Mouse (Mus musculus) forebrain, embryonic 10.5 days (tissue): ENCODE results near the gene Rbks. TPM values are rescaled to one million over a fixed set of nuclear protein-coding genes. Genes with fewer than 3 reads are reported as not detected.
"Not testable (repeated sequence)": the region's sequence is repeated elsewhere in the genome, so short reads cannot be mapped to it uniquely, and the experiment has no call there.

Experiments
- DNase-seq: peaks from one replicate; pipeline ENCODE4 v3.0.0-alpha.2; 2017; ENCODE audit warnings: low spot score; ENCODE audit errors: extremely low spot score
- H3K27ac ChIP-seq: fragments of 300-500 bp; sonication (generic); 2 replicates; pipeline ENCODE4 v1.5.1; 2016; ENCODE audit warnings: mild to moderate bottlenecking
- H3K27me3 ChIP-seq: fragments of 300-500 bp; sonication (generic); 2 replicates; pipeline ENCODE4 v1.6.1; 2016; ENCODE audit warnings: mild to moderate bottlenecking; ENCODE audit not compliant: poor library complexity, severe bottlenecking
- H3K36me3 ChIP-seq: fragments of 300-500 bp; sonication (generic); replicated peaks from 2 replicates; pipeline ENCODE4 v1.6.1; 2016; ENCODE audit warnings: mild to moderate bottlenecking, moderate library complexity
- H3K4me1 ChIP-seq: fragments of 300-500 bp; sonication (generic); 2 replicates; pipeline ENCODE4 v1.6.1; 2016
- H3K4me3 ChIP-seq: fragments of 300-500 bp; sonication (generic); 2 replicates; pipeline ENCODE4 v1.5.1; 2016; ENCODE audit warnings: mild to moderate bottlenecking, moderate library complexity
- H3K9me3 ChIP-seq: fragments of 300-500 bp; sonication (generic); 2 replicates; pipeline ENCODE4 v1.6.1; 2016; ENCODE audit warnings: mild to moderate bottlenecking, moderate library complexity
- WGBS: fragments of 180-500 bp; shearing (Covaris S2); methylation state at CpG from one replicate; pipeline ENCODE4 v1.1.7; 2016; 5-methylcytosine and 5-hydroxymethylcytosine counted together
- polyA plus RNA-seq: library from polyadenylated mRNA; unstranded; fragments of >200 nt; fragmentation: Nextera tagmentation; extraction: Ambion mirVana; gene quantifications from 2 replicates; pipeline ENCODE4 v1.2.1, GENCODE M21; 2016

The Rbks gene
- polyA plus RNA-seq, 1 experiment from 2014 or later = 5.7 TPM

DNA sequence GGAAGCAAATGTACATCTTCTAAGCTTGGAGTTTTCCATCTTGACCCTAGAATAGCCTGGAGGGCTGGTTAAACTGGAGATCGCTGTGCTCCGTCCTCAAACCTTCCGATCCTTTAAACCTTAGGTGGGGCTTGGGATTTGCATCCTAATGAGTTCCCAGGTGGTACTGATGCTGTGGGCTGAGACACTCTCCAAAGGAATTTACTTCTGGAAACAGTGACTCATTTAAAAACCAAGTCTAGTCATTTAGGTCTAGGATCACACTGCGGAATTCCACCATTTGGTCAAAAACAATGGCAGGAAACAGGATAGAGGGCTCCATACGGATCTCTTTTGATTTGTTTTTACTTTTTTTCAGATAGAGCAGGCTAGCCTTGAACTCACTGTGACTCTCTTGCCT is 62.7 kb downstream of the Rbks start:
- no peak overlapping the region for H3K27ac ChIP-seq
- H3K27me3 ChIP-seq = no peaks in the 10 kb centered on the region
- 39% methylated on average over 5 of the region's 5 CpGs for WGBS
- no peak for DNase-seq
- no peak overlapping the region for H3K4me3 ChIP-seq
- peaks cover 14% of the 10 kb centered on the region for H3K36me3 ChIP-seq
- H3K4me1 ChIP-seq = peaks cover 43% of the 10 kb centered on the region
- no peaks in the 10 kb centered on the region for H3K9me3 ChIP-seq

DNA sequence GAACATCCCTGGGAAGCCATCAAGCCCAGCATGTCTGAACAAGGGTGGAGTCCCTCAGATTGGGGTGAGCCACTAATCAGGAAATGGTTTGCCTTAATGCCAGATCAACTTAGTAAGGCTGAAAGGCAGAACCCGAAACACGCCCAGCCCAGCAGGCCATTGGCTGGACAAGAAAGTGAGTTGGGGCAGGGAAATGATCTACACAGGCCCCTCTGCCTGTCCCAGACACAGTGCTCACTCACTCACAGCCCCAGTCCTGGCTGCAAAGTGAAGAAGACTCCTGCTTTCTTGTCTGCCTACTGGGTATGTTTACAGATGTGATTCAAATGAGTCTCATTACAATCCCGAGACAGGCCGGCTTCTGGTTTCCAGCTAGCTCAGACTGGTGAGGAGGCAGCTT is 63.3 kb downstream of the Rbks start:
- WGBS = 49% methylated on average over 4 of the region's 4 CpGs
- Histone ChIP-seq H3K4me1 (peaks cover 46% of the 10 kb centered on the region), H3K27me3 (no peaks in the 10 kb centered on the region), H3K27ac (no peak overlapping the region), H3K9me3 (no peaks in the 10 kb centered on the region), H3K36me3 (peaks cover 14% of the 10 kb centered on the region), H3K4me3 (no peak overlapping the region)
- no peak for DNase-seq

DNA sequence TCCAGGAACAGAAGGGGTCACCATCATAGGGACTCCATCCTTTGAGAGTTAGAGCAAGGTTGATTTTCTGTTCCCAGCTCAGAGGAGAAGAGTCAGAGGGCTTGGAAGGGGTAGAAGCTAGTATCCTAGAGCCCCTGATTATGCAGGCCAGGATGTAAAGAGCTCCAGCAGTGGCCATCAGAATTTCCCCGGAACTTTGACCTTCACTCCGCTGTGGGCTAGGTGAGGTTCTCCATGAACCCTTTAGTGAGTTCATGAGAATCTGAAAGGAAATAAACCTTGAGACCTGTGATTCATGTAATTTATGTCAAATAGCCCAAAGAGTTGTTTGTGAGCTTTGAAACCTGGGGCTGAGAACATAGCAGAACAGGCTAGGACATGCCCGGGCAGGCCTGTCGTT is 66.3 kb downstream of the Rbks start:
- H3K27ac ChIP-seq, H3K9me3 ChIP-seq, H3K4me3 ChIP-seq, H3K27me3 ChIP-seq, DNase-seq: not testable (repeated sequence)
- H3K4me1 ChIP-seq = peaks cover 55% of the 10 kb centered on the region
- 98% methylated on average over 4 of the region's 4 CpGs for WGBS
- peaks cover 16% of the 10 kb centered on the region for H3K36me3 ChIP-seq

DNA sequence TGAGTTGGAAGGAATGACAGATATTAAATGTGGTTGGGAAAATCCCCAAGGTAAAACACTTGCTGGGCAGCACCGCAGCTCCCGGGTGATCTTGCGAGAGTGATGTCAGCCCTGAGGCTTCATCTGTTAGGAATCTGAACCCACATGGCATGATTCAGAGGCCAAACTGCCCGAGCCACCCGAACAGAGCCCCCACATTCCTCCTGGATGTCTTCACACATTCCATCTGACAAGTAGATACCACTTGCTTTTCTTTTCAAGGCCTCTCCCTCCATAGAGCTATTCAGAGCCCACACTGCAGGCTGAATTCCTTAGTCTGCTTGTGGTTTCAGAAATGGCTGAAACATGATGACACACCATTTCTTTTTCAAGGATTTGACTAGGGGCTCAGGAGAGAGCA is 67.4 kb downstream of the Rbks start:
- Histone ChIP-seq H3K9me3 (no peaks in the 10 kb centered on the region), H3K36me3 (peaks cover 20% of the 10 kb centered on the region), H3K4me1 (peaks cover 44% of the 10 kb centered on the region), H3K4me3 (no peak overlapping the region), H3K27me3 (no peaks in the 10 kb centered on the region), H3K27ac (peak overlapping the region; percentile 70; the same call in 1 of the 2 replicates)
- WGBS = 56% methylated on average over 5 of the region's 5 CpGs
- DNase-seq = no peak

DNA sequence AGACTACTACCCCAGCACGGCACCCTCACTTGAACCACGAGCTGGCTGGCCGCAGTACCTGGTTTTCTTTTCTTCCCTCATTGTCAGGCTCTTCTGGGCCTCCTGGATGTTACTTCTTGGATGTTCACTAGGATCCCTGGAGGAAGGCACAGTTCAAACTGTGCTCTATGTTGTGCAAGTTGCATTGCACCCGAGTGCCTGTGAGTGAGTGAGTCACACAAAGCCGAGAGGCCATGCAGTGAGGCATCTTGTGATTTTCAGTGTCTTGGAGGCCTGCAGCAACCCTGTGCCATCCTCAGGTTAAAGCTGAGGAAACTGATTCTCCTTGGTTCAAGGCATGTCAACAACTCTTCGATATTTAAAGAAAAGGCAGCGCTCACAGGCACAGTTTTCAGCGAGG is 68.9 kb downstream of the Rbks start:
- peaks cover 33% of the 10 kb centered on the region for H3K4me1 ChIP-seq
- no peaks in the 10 kb centered on the region for H3K9me3 ChIP-seq
- H3K36me3 ChIP-seq = peaks cover 16% of the 10 kb centered on the region
- H3K27ac ChIP-seq = peak overlapping the region; percentile 35; the same call in 1 of the 2 replicates
- WGBS = 90% methylated on average over 8 of the region's 8 CpGs
- H3K27me3 ChIP-seq = no peaks in the 10 kb centered on the region
- no peak overlapping the region for H3K4me3 ChIP-seq
- no peak for DNase-seq

DNA sequence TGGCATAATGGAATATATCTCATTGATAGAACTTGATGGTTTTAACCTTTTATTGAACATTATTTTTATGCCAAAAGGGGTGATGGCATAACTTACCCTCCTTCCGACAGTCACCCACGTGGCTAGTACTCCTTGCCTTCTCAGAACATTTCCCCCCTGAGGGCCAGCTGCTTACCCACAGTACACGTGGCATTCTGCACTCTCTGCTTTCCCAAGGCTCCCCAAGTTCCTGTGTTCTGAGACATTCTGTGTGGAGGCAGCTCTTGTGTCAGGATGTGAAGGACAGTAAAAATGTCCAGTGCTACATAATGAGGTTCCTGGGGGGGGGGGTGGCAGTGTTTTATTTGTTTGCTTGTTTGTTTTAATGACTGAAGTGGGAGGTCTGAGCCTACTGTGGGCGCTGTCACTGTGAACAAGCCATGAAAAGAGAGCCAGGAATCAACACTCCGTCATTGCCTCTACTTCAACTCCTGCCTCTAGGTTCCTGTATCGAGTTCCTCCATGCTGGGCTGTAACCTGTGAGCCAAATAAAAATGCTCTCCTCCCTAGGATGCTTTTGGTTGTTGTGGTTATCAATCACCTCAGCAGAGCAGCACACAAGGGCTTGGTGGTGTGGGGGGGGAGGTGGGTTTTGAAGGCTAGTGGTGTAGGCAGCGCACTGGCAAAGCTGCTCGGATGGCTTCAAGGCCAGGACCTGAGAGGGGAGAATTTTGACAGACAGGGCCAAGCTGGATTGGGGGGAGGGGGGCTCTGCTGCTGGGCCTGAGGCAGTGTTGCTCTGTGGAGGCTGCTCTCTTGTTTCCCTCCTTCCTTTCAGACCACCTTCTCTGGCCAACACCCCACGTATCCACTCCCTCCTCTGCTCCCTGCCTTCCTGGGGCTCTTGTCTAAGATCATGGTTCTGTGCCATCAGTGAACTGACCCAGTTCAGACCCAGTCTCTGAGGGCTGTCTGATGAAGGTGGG is 69.6 kb downstream of the Rbks start:
- Histone ChIP-seq H3K9me3 (no peaks in the 10 kb centered on the region), H3K36me3 (peaks cover 20% of the 10 kb centered on the region), H3K27ac (peak overlapping the region; percentile 35; the same call in 1 of the 2 replicates), H3K4me1 (peaks cover 33% of the 10 kb centered on the region), H3K4me3 (no peak overlapping the region), H3K27me3 (no peaks in the 10 kb centered on the region)
- WGBS = 84% methylated on average over 9 of the region's 9 CpGs
- no peak for DNase-seq

DNA sequence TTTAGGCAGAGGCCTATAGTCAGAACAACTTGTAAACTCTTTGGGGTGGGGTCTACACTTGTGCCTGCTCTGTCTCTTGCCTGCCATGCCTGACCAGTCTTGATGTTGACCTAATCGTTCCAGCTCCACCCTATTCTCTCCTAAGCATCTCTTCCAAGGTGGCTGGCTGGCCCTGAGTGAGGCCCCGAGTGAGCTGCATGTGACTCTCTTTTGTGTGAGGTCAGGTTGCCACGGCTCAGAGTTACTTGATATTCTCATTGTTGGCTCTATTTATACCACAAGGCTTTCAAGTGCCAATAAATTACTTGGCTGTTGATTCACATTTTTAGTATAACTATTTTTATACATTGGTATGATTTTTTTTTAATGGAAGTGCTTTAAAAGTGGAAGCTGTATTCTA is 70.3 kb downstream of the Rbks start:
- WGBS = 64% methylated on average over 3 of the region's 3 CpGs
- Histone ChIP-seq H3K27me3 (no peaks in the 10 kb centered on the region), H3K4me3 (no peak overlapping the region), H3K27ac (no peak overlapping the region), H3K9me3 (no peaks in the 10 kb centered on the region), H3K4me1 (peaks cover 33% of the 10 kb centered on the region), H3K36me3 (peaks cover 25% of the 10 kb centered on the region)
- no peak for DNase-seq

DNA sequence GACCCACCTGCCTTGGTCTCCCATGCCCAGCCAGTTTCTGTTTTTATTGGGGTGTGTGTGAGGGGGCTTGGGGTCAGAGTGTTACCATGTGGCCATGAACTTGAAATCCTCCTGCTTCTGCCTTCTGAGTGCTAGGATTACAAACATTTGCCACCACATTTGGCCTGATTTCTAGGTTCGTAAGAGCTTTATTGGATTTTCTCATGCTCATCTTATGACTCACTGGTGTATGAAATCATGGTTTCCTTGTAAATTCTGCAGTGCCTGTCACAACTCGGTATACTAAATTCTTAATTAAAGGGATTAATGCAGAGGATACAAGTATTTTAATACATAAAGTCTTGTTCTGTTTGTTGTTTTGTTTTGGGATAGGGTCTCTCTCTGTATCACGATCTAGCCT is 77.1 kb downstream of the Rbks start:
- WGBS = 93% methylated on average over 3 of the region's 3 CpGs
- DNase-seq = no peak
- peaks cover 75% of the 10 kb centered on the region for H3K36me3 ChIP-seq

DNA sequence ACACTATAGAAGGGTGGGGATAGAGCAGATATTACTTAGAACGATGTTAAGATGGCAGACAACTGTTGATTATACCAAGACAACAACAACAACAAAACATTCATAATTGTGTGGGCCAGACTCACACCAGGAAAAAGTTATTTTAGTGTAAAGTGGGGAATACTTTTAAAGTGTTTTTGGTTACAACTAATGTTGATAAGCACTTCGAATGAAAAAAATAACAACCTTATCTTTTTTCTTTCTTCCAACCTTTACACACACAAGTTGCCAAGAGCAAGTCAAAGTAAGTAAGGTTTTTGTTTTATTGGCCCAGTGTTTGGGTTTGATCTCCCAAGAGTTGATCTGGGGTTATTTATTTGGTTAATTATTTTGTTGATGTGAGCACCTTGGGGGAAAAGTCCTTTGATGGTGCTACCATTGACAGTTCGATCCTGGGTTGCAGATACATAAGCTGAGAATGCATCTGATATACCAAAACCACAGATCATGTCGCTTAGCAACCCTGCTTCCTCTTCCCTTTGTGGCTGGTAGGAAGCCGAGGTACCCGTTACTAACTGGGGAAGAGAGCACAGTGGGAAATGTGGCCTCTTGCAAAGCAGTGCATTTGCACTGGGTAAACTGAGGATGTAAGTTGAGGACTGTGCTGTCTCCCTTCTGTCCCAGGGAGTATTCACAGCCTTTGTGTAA is 82.9 kb downstream of the Rbks start:
- Histone ChIP-seq H3K9me3 (no peaks in the 10 kb centered on the region), H3K27me3 (no peaks in the 10 kb centered on the region), H3K36me3 (peaks cover 41% of the 10 kb centered on the region), H3K4me3 (peak overlapping the region; percentile 80), H3K27ac (peak overlapping the region; percentile 94), H3K4me1 (peaks cover 12% of the 10 kb centered on the region)
- 57% methylated on average over 6 of the region's 6 CpGs for WGBS
- DNase-seq = no peak

More for the DNA sequence above, 77.1 kb downstream of the Rbks start:
- Histone ChIP-seq H3K27me3 (no peaks in the 10 kb centered on the region), H3K9me3 (no peaks in the 10 kb centered on the region), H3K4me3 (no peak overlapping the region), H3K27ac (no peak overlapping the region), H3K4me1 (peaks cover under 1% of the 10 kb centered on the region)

DNA sequence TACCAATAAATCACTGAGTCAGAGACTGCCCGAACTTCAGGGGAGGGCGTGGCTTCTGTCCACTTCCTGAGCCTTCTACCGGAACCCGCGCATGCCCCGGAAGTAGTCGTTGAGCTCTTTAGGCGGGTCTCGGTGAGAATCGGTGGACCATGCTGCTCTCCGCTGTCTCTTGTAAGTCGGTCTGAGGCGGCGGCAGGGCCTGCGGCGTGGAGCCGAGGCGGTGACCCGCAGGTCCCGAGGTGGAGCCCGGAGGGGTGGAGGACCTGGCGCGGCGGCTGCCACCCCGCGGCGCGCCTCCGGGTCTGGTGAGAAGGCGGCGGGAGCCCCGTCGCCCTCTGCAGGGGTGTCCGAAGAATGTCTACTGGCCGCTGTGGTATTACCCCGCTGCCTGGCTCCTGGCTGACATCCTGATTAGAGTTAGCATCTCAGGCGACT is 83.6 kb downstream of the Rbks start:
- WGBS = under 1% methylated on average over 34 of the region's 37 CpGs

DNA sequence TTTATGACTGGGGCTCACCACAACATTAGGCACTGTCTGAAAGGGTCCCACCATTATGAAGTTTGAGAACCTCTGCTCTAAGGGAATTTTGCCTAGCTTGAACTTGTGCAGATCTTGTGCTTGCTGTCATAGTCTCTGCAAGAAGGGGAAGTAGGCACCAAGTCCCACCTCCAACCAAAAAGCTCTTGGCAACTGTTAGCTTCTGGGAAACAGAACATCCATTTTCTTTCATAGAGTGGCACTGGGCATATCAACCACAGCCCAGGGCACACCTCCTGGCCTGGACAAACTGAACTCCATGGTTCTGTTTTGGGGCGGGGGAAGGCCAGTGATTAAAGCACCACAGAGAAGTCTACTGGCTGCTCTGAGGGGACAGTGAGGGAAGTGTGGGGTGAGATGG is 86.2 kb downstream of the Rbks start:
- no peak for DNase-seq
- H3K27ac ChIP-seq = no peak overlapping the region
- WGBS = 93% methylated on average over 1 of the region's 1 CpGs

More for the DNA sequence above, 83.6 kb downstream of the Rbks start:
- peaks cover 35% of the 10 kb centered on the region for H3K36me3 ChIP-seq
- H3K4me3 ChIP-seq = peak overlapping the region; percentile 80
- H3K9me3 ChIP-seq = no peaks in the 10 kb centered on the region
- H3K4me1 ChIP-seq = peaks cover 12% of the 10 kb centered on the region
- peak; percentile 90 for DNase-seq
- peak overlapping the region; percentile 94 for H3K27ac ChIP-seq
- H3K27me3 ChIP-seq = no peaks in the 10 kb centered on the region

DNA sequence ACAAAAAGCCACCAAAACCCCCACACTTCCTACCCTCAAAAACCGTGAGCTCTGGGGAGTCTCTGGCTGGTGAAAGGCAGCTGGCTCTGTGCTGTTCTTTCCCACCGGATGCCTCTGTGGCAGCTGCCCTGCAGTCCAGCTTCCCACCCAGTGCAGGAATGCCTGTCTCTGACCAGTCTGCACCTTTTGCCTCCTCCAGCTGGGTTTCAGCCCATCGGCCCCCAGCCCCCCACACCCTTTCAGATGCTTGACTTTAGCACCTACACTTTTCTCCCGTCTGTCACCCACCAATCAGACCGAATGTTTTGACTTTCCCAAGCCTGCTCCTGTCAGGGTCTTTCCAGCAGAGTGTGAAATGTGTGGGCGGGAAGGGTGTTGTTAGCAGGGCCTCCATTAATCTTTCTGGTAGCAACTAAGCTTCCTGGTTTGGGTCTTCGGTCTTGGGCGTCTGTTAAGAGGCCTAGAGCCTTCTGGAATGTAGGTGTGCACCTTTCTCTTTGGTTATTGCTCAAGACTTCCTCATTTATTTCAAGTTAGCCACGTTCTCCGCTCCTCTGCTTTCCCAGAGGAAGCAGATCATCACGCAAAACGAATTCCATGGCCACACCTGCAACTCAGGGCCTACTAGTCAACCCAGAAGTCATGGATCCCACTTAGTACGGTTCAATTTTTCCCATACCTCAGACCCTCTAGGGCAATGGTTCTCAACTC is 86.9 kb downstream of the Rbks start:
- 84% methylated on average over 13 of the region's 13 CpGs for WGBS
- Histone ChIP-seq H3K9me3 (no peaks in the 10 kb centered on the region), H3K27ac (no peak overlapping the region), H3K4me3 (no peak overlapping the region), H3K27me3 (no peaks in the 10 kb centered on the region), H3K36me3 (peaks cover 2% of the 10 kb centered on the region; the same call in 1 of the 2 replicates), H3K4me1 (peaks cover 12% of the 10 kb centered on the region)
- DNase-seq = no peak

More for the DNA sequence above, 86.2 kb downstream of the Rbks start:
- peaks cover 8% of the 10 kb centered on the region for H3K36me3 ChIP-seq
- no peaks in the 10 kb centered on the region for H3K27me3 ChIP-seq
- no peak overlapping the region for H3K4me3 ChIP-seq
- H3K4me1 ChIP-seq = peaks cover 12% of the 10 kb centered on the region
- H3K9me3 ChIP-seq = no peaks in the 10 kb centered on the region
